Mouse (Mus musculus) intestine, postnatal 0 days (tissue): Measurements from ENCODE around the gene Psmg4. TPM values are rescaled to one million over a fixed set of nuclear protein-coding genes. Genes with fewer than 3 reads are reported as not detected.

Source experiments
- ATAC-seq: fragments of 200-750 bp; cut with Nextera tagmentation; 2 replicates; pipeline ENCODE4 v1.8.0; 2017; ENCODE audit warnings: mild to moderate bottlenecking, moderate TSS enrichment, moderate library complexity
- H3K27ac ChIP-seq: fragments of 300-500 bp; sonication (generic); 2 replicates; pipeline ENCODE4 v1.5.1; 2014; ENCODE audit warnings: mild to moderate bottlenecking, low read depth, low read length, moderate library complexity
- H3K27me3 ChIP-seq: fragments of 300-500 bp; sonication (generic); replicated peaks from 2 replicates; pipeline ENCODE4 v1.6.1; 2014; ENCODE audit warnings: low read length, mixed read lengths; ENCODE audit not compliant: control insufficient read depth, insufficient read depth
- H3K36me3 ChIP-seq: fragments of 300-500 bp; sonication (generic); 2 replicates; pipeline ENCODE4 v1.6.1; 2014; ENCODE audit warnings: mild to moderate bottlenecking, moderate library complexity; ENCODE audit not compliant: control insufficient read depth, insufficient read depth
- H3K4me1 ChIP-seq: fragments of 300-500 bp; sonication (generic); replicated peaks from 2 replicates; pipeline ENCODE4 v1.6.1; 2014; ENCODE audit warnings: antibody characterized with exemption, low read length, mixed read lengths; ENCODE audit not compliant: control insufficient read depth, insufficient read depth
- H3K4me2 ChIP-seq: fragments of 300-500 bp; sonication (generic); replicated peaks from 2 replicates; pipeline ENCODE4 v1.6.1; 2014; ENCODE audit warnings: low read depth, mild to moderate bottlenecking, moderate library complexity
- H3K4me3 ChIP-seq: fragments of 300-500 bp; sonication (generic); 2 replicates; pipeline ENCODE4 v1.5.1; 2014; ENCODE audit warnings: low read depth, low read length
- H3K9ac ChIP-seq: fragments of 300-500 bp; sonication (generic); 2 replicates; pipeline ENCODE4 v1.6.1; 2014; ENCODE audit warnings: mild to moderate bottlenecking, low read depth, low read length
- H3K9me3 ChIP-seq: fragments of 300-500 bp; sonication (generic); 2 replicates; pipeline ENCODE4 v1.6.1; 2016; ENCODE audit warnings: mixed run types; ENCODE audit not compliant: control insufficient read depth
- CTCF ChIP-seq: sonication (generic); IDR thresholded peaks from 2 replicates; pipeline ENCODE4 v1.5.1; 2016; ENCODE audit warnings: low read depth, mild to moderate bottlenecking, control low read depth, antibody characterized with exemption, moderate library complexity
- WGBS: fragments of 180-500 bp; shearing (Covaris S2); extraction: QIAGEN DNeasy Blood & Tissue Kit; methylation state at CpG from one replicate; pipeline ENCODE4 v1.1.7; 2014; 5-methylcytosine and 5-hydroxymethylcytosine counted together
- polyA plus RNA-seq: library from polyadenylated mRNA; unstranded; fragments of >200 nt; fragmentation: Nextera tagmentation; extraction: Ambion mirVana; gene quantifications from 2 replicates; pipeline ENCODE4 v1.2.1, GENCODE M21; 2015

The Psmg4 gene
- polyA plus RNA-seq, 1 experiment from 2014 or later, result 69.8 TPM

DNA sequence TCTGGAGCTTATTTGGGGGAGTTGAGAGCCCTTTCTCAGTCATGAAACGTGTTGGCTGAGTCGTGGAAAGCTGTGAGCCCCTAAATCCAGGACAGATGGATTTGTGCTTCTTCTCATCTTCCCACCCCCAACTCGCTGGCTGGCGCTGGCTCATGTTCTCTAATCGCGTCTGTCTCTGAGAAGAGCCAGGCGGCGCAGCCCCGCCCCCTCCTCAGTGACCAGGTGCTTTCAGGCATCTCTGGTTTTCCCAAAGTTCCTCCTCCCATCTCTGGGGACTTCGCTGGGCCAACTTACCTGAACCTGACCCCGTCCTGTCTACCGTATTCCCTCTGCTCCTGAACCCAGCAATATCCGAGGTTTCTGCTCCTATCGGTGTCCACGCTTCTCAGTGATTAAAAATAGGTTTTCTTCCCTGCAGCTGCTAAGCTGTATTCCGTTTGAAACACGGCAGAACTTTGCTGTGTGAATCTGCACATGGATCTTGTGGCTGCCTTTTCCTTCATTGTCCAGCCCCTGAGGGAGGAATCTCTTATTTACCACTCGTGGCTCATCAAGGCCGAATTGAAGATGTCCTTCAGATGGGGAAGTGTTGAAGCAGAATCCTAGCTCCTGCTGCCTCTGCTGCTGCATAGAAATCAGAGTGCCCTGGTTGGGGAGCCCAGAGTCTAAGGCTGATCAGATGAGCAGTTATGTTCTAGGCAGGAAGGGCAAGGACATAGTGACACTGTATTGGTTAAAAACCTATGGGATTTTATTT lies 12.3 kb upstream of the Psmg4 start:
- Histone ChIP-seq H3K36me3 (no peaks in the 10 kb centered on the region), H3K4me3 (no peak overlapping the region), H3K4me1 (peaks cover 8% of the 10 kb centered on the region; the same call in 1 of the 2 replicates), H3K27me3 (no peaks in the 10 kb centered on the region), H3K9me3 (no peaks in the 10 kb centered on the region), H3K27ac (no peak overlapping the region), H3K9ac (no peak overlapping the region), H3K4me2 (peak overlapping the region; percentile 35)
- no peak for ATAC-seq
- WGBS, result 19% methylated on average over 19 of the region's 19 CpGs
- TF ChIP-seq CTCF, result no peak

DNA sequence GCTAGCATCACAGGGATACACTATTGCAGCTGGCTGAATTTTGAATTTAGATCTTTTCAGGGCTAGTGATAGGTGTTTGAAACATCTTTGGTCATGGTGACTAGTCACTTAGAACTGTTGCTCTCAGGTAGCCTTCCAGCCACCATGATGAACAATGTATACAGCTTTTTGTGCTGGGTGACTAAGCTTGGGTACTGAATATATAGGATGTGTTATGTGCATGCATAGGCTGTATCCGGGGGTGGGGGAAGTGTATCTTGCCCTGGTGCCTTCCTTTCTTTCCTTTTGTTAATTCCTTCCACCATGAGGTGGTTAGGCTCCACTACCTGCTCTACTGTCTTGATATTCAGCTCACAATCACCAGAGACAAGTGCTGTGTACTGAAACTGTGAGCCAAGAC lies 11.3 kb upstream of the Psmg4 start:
- no peaks in the 10 kb centered on the region for H3K36me3 ChIP-seq
- 94% methylated on average over 1 of the region's 1 CpGs for WGBS
- ATAC-seq, result no peak
- H3K4me2 ChIP-seq, result no peak overlapping the region
- no peak overlapping the region for H3K4me3 ChIP-seq
- H3K27me3 ChIP-seq, result no peaks in the 10 kb centered on the region
- peaks cover 8% of the 10 kb centered on the region; the same call in 1 of the 2 replicates for H3K4me1 ChIP-seq
- no peak overlapping the region for H3K27ac ChIP-seq
- no peaks in the 10 kb centered on the region for H3K9me3 ChIP-seq
- no peak overlapping the region for H3K9ac ChIP-seq
- no peak for TF ChIP-seq CTCF

DNA sequence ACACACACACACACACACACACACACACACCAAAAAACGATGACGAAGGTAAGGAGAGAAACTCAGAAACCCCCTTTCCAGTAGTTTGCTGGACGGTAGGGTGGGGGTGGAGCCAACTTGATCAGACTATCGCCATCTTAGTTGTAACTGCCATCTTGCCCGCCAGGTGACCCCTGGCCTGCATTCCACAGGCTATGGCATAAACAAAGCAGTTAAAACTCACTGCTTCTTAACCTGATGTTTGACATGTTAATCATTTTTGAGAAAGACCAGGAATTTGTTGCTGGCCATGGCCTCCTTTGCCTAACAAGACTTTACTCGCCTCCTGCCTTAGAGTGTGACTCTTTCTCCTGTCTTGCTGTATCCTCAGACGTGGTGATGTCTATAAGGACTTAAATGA lies 10.1 kb upstream of the Psmg4 start:
- WGBS, result 71% methylated on average over 7 of the region's 7 CpGs
- TF ChIP-seq CTCF, result no peak
- H3K4me3 ChIP-seq, result no peak overlapping the region
- no peaks in the 10 kb centered on the region for H3K9me3 ChIP-seq
- no peak overlapping the region for H3K9ac ChIP-seq
- H3K4me2 ChIP-seq, result no peak overlapping the region
- H3K36me3 ChIP-seq, result no peaks in the 10 kb centered on the region
- peaks cover 8% of the 10 kb centered on the region; the same call in 1 of the 2 replicates for H3K4me1 ChIP-seq
- H3K27me3 ChIP-seq, result no peaks in the 10 kb centered on the region
- ATAC-seq, result no peak
- H3K27ac ChIP-seq, result no peak overlapping the region

DNA sequence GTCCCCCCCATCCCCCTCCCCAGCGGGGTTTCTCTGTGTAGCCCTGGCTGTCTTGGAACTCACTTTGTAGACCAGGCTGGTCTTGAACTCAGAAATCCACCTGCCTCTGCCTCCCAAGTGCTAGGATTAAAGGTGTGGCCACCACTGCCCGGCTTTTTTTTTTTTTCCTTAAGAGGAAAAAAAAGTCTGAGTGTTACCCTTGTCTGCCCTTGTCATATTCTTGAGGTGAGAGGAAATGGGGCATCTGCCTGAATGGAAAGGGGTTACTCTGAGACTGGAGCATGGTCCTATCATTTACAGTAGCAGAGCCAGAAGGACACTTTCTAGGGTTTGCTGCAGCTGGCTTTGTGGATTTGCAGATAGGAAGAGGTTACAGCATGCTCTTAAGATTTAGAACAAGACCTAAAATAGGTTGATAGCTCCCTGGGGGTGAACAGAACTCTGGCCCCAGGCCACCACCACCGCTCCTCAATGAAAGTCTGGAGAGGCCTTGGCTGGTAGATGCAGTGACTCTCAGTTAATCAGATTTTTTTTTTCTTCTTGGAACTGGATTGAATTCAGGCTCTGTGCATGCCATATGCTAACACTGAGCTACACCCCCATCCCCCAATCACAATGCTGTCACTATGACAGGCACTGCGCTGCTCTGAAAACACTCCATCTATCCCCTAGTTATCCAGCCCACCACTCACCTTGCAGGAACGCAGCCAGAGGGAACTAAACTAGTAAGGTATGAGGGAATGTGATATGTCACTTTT lies 9.3 kb upstream of the Psmg4 start:
- peak; percentile 11; the same call in 1 of the 2 replicates for ATAC-seq
- Histone ChIP-seq H3K27me3 (no peaks in the 10 kb centered on the region), H3K9me3 (no peaks in the 10 kb centered on the region), H3K36me3 (no peaks in the 10 kb centered on the region), H3K9ac (no peak overlapping the region), H3K4me3 (no peak overlapping the region), H3K4me2 (no peak overlapping the region), H3K27ac (no peak overlapping the region), H3K4me1 (peaks cover 8% of the 10 kb centered on the region; the same call in 1 of the 2 replicates)
- no peak for TF ChIP-seq CTCF
- 68% methylated on average over 4 of the region's 5 CpGs for WGBS

DNA sequence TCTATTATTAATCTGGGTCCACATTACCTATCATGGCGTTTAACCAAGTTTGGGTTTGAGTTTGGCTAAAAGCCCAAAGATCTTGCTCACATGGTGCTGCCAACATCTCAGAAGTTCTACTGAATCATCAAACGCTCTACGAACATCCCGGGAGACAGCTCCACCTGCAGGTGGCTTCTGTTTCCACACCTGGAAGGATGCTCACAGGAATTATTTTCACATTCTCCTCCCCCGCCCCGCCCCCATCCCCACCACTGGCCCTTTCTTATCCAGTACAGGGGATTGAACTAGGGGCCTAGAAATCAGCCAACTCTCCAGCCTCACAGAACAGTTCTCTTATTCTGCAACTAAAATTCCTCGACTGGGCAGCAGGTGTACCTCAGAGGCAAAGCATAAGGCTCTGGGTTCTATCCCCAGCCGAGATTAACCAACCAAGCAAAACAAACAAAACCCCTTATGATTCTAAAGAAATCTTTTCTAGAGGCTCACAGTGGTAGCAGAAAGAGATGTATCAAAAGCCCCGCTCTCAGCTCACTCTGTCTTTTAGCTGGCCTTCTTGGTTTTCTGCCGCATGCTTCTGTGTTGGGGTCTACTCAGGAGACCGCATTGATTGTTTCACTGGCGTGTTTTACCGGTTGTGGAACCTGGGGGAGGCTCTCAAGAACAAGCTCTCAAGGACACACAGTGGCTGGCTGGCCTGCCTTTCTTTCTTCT lies 8.4 kb upstream of the Psmg4 start:
- Histone ChIP-seq H3K9ac (no peak overlapping the region), H3K27ac (0 out of 2 replicates have a peak overlapping the region, but pooled peaks have one; percentile 9), H3K4me1 (0 out of 2 replicates have a peak, but pooled peaks cover under 1% of the 10 kb centered on the region), H3K36me3 (no peaks in the 10 kb centered on the region), H3K4me2 (peak overlapping the region; percentile 60), H3K4me3 (peak overlapping the region; percentile 25; the same call in 1 of the 2 replicates), H3K9me3 (no peaks in the 10 kb centered on the region), H3K27me3 (no peaks in the 10 kb centered on the region)
- TF ChIP-seq CTCF, result peak; percentile 81
- 45% methylated on average over 13 of the region's 13 CpGs for WGBS
- ATAC-seq, result peak; percentile 56

DNA sequence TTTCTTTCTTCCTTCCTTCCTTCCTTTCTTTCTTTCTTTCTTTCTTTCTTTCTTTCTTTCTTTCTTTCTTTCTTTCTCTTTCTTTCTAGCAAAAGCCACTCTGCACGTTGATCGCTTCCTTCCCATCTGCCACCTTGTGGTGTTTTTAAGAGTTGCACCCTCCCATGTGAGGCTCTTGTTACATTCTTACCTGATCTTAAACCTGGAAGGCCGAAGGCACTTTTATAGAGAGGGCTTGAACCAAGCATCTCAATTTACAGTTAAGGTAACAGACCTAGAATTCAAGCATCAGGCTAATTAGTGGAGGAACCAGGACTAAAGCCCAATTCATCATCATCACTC lies 7.9 kb upstream of the Psmg4 start:
- 0 out of 2 replicates have a peak overlapping the region, but pooled peaks have one; percentile 9 for H3K27ac ChIP-seq

More for the DNA sequence above, 7.9 kb upstream of the Psmg4 start:
- H3K4me2 ChIP-seq, result peak overlapping the region; percentile 60
- no peak for ATAC-seq
- no peaks in the 10 kb centered on the region for H3K27me3 ChIP-seq
- peak overlapping the region; percentile 25; the same call in 1 of the 2 replicates for H3K4me3 ChIP-seq
- H3K9me3 ChIP-seq, result no peaks in the 10 kb centered on the region
- no peaks in the 10 kb centered on the region for H3K4me1 ChIP-seq
- no peaks in the 10 kb centered on the region for H3K36me3 ChIP-seq
- 31% methylated on average over 3 of the region's 3 CpGs for WGBS
- TF ChIP-seq CTCF, result peak; percentile 78
- no peak overlapping the region for H3K9ac ChIP-seq
